Mouse (Mus musculus): ENCODE measurements around the gene Ppm1h.
A peak's percentile ranks its signal among the peaks of the same experiment; 100 is the strongest.

Gene Ppm1h

GRCm38 (mm10) chr10:122862386-122863023 is 183.9 kb downstream of the Ppm1h start:
- no peak for DNase-seq

- DNase-seq: no peak
Measured at GRCm38 (mm10) chr10:122869865-122870503, 191.4 kb downstream of the Ppm1h start.

- DNase-seq: no peak
Measured at GRCm38 (mm10) chr10:122870848-122871494, 192.4 kb downstream of the Ppm1h start.

GRCm38 (mm10) chr10:122872720-122873119 is 194.2 kb downstream of the Ppm1h start:
- DNase-seq: no peak

- DNase-seq: no peak
Measured at GRCm38 (mm10) chr10:122876964-122877363, 198.4 kb downstream of the Ppm1h start.

- no peak for DNase-seq
Measured at GRCm38 (mm10) chr10:122877436-122877835, 198.9 kb downstream of the Ppm1h start.

- no peak for DNase-seq
Measured at GRCm38 (mm10) chr10:122881456-122881855, 202.9 kb downstream of the Ppm1h start.

GRCm38 (mm10) chr10:122882614-122883013 is 204.1 kb downstream of the Ppm1h start:
- DNase-seq: no peak

GRCm38 (mm10) chr10:122883823-122884743 is 205.5 kb downstream of the Ppm1h start:
- DNase-seq: peak; percentile 78

- DNase-seq: no peak
Measured at GRCm38 (mm10) chr10:122885301-122885700, 206.7 kb downstream of the Ppm1h start.

GRCm38 (mm10) chr10:122886055-122886915 is 207.7 kb downstream of the Ppm1h start:
- peak; percentile 44 for DNase-seq

- no peak for DNase-seq
Measured at GRCm38 (mm10) chr10:122886916-122887527, 208.5 kb downstream of the Ppm1h start.

- DNase-seq: peak; percentile 29
Measured at GRCm38 (mm10) chr10:122887528-122888183, 209.1 kb downstream of the Ppm1h start.

- DNase-seq: no peak
Measured at GRCm38 (mm10) chr10:122890682-122891350, 212.3 kb downstream of the Ppm1h start.

GRCm38 (mm10) chr10:122891461-122891860 is 212.9 kb downstream of the Ppm1h start:
- no peak for DNase-seq

- peak; percentile 23 for DNase-seq
Measured at GRCm38 (mm10) chr10:122894555-122895069, 216.1 kb downstream of the Ppm1h start.

GRCm38 (mm10) chr10:122895121-122895770 is 216.7 kb downstream of the Ppm1h start:
- peak; percentile 51 for DNase-seq

GRCm38 (mm10) chr10:122899971-122900370 is 221.4 kb downstream of the Ppm1h start:
- no peak for DNase-seq

GRCm38 (mm10) chr10:122900466-122900865 is 221.9 kb downstream of the Ppm1h start:
- DNase-seq: no peak

GRCm38 (mm10) chr10:122901379-122901778 is 222.8 kb downstream of the Ppm1h start:
- DNase-seq: no peak

All from right cerebral cortex, postnatal 4 days (tissue).